Mouse (Mus musculus): ENCODE data around the gene Ptpre. TPM values are rescaled to one million over a fixed set of nuclear protein-coding genes. Genes with fewer than 3 reads are reported as not detected.

Ptpre gene
- total and polyA plus RNA-seq, 2 experiments from 2014 or later = 2.0 to 4.0 TPM

- 86% methylated on average over 16 of the region's 16 CpGs for WGBS
Measured at GRCm38 (mm10) chr7:135578715-135579325, 41.5 kb downstream of the Ptpre start.

GRCm38 (mm10) chr7:135580306-135581091 is 43.2 kb downstream of the Ptpre start:
- Histone ChIP-seq H3K27ac (ENCODE audit: low read depth) (no peak overlapping the region), H3K4me2 (ENCODE audit: low read depth, low read length) (no peak overlapping the region), H3K9me3 (replicated peaks; ENCODE audit: control insufficient read depth, low read length) (no peaks in the 10 kb centered on the region), H3K27me3 (ENCODE audit: control insufficient read depth, insufficient read depth, low read length) (no peaks in the 10 kb centered on the region), H3K9ac (replicated peaks; ENCODE audit: low read depth, low read length) (no peak overlapping the region), H3K4me3 (ENCODE audit: low read depth, low read length) (no peak overlapping the region), H3K36me3 (replicated peaks; ENCODE audit: control insufficient read depth, insufficient read depth, low read length) (no peaks in the 10 kb centered on the region), H3K4me1 (ENCODE audit: control insufficient read depth, insufficient read depth) (no peaks in the 10 kb centered on the region)
- no peak for ATAC-seq (ENCODE audit: insufficient read depth, low read depth)
- DNase-seq (ENCODE audit: low spot score) = no peak
- WGBS = 76% methylated on average over 7 of the region's 7 CpGs
- TF ChIP-seq CTCF (IDR thresholded peaks at IDR 0.05; ENCODE audit: low read depth) (no peak), EP300 (IDR thresholded peaks at IDR 0.05; ENCODE audit: low read depth) (no peak)

More at GRCm38 (mm10) chr7:135578715-135579325, 41.5 kb downstream of the Ptpre start:
- Histone ChIP-seq H3K27me3 (ENCODE audit: control insufficient read depth, insufficient read depth, low read length) (no peaks in the 10 kb centered on the region), H3K4me1 (ENCODE audit: control insufficient read depth, insufficient read depth) (no peaks in the 10 kb centered on the region), H3K4me2 (ENCODE audit: low read depth, low read length) (no peak overlapping the region), H3K36me3 (replicated peaks; ENCODE audit: control insufficient read depth, insufficient read depth, low read length) (no peaks in the 10 kb centered on the region), H3K9ac (replicated peaks; ENCODE audit: low read depth, low read length) (no peak overlapping the region), H3K27ac (ENCODE audit: low read depth) (no peak overlapping the region), H3K4me3 (ENCODE audit: low read depth, low read length) (no peak overlapping the region), H3K9me3 (replicated peaks; ENCODE audit: control insufficient read depth, low read length) (no peaks in the 10 kb centered on the region)
- no peak for TF ChIP-seq CTCF (IDR thresholded peaks at IDR 0.05; ENCODE audit: low read depth)
- no peak for TF ChIP-seq EP300 (IDR thresholded peaks at IDR 0.05; ENCODE audit: low read depth)
- DNase-seq (ENCODE audit: low spot score) (no peak), ATAC-seq (ENCODE audit: insufficient read depth, low read depth) (no peak)

GRCm38 (mm10) chr7:135581128-135581527 is 43.8 kb downstream of the Ptpre start:
- TF ChIP-seq CTCF (IDR thresholded peaks at IDR 0.05; ENCODE audit: low read depth) (no peak), EP300 (IDR thresholded peaks at IDR 0.05; ENCODE audit: low read depth) (no peak)
- Histone ChIP-seq H3K4me3 (ENCODE audit: low read depth, low read length) (no peak overlapping the region), H3K4me2 (ENCODE audit: low read depth, low read length) (no peak overlapping the region), H3K9me3 (replicated peaks; ENCODE audit: control insufficient read depth, low read length) (no peaks in the 10 kb centered on the region), H3K27me3 (ENCODE audit: control insufficient read depth, insufficient read depth, low read length) (no peaks in the 10 kb centered on the region), H3K27ac (ENCODE audit: low read depth) (no peak overlapping the region), H3K9ac (replicated peaks; ENCODE audit: low read depth, low read length) (no peak overlapping the region), H3K4me1 (ENCODE audit: control insufficient read depth, insufficient read depth) (no peaks in the 10 kb centered on the region), H3K36me3 (replicated peaks; ENCODE audit: control insufficient read depth, insufficient read depth, low read length) (no peaks in the 10 kb centered on the region)
- WGBS = 62% methylated on average over 5 of the region's 5 CpGs
- no peak for ATAC-seq (ENCODE audit: insufficient read depth, low read depth)
- DNase-seq (ENCODE audit: low spot score) = no peak

GRCm38 (mm10) chr7:135585125-135585687 is 47.9 kb downstream of the Ptpre start:
- no peaks in the 10 kb centered on the region for H3K9me3 ChIP-seq (replicated peaks; ENCODE audit: control insufficient read depth, low read length)
- no peak for TF ChIP-seq CTCF (IDR thresholded peaks at IDR 0.05; ENCODE audit: low read depth)
- TF ChIP-seq EP300 (IDR thresholded peaks at IDR 0.05; ENCODE audit: low read depth) = no peak
- DNase-seq (ENCODE audit: low spot score) (no peak), ATAC-seq (ENCODE audit: insufficient read depth, low read depth) (no peak)
- whole genome bisulfite sequencing = 79% methylated on average over 1 of the region's 1 CpGs
- no peak overlapping the region for H3K4me3 ChIP-seq (ENCODE audit: low read depth, low read length)
- H3K27me3 ChIP-seq (ENCODE audit: control insufficient read depth, insufficient read depth, low read length) = no peaks in the 10 kb centered on the region
- H3K27ac ChIP-seq (ENCODE audit: low read depth) = no peak overlapping the region
- no peak overlapping the region for H3K9ac ChIP-seq (replicated peaks; ENCODE audit: low read depth, low read length)
- no peaks in the 10 kb centered on the region for H3K4me1 ChIP-seq (ENCODE audit: control insufficient read depth, insufficient read depth)
- no peaks in the 10 kb centered on the region for H3K36me3 ChIP-seq (replicated peaks; ENCODE audit: control insufficient read depth, insufficient read depth, low read length)
- no peak overlapping the region for H3K4me2 ChIP-seq (ENCODE audit: low read depth, low read length)

GRCm38 (mm10) chr7:135586402-135586801 is 49.1 kb downstream of the Ptpre start:
- ATAC-seq (ENCODE audit: insufficient read depth, low read depth) (0 out of 2 replicates have a peak, but pooled peaks have one; percentile 51), DNase-seq (ENCODE audit: low spot score) (no peak)
- H3K9me3 ChIP-seq (replicated peaks; ENCODE audit: control insufficient read depth, low read length) = no peaks in the 10 kb centered on the region
- no peaks in the 10 kb centered on the region for H3K36me3 ChIP-seq (replicated peaks; ENCODE audit: control insufficient read depth, insufficient read depth, low read length)
- no peak overlapping the region for H3K4me2 ChIP-seq (ENCODE audit: low read depth, low read length)
- H3K27me3 ChIP-seq (ENCODE audit: control insufficient read depth, insufficient read depth, low read length) = no peaks in the 10 kb centered on the region
- H3K4me1 ChIP-seq (ENCODE audit: control insufficient read depth, insufficient read depth) = no peaks in the 10 kb centered on the region
- TF ChIP-seq EP300 (IDR thresholded peaks at IDR 0.05; ENCODE audit: low read depth) = no peak
- TF ChIP-seq CTCF (IDR thresholded peaks at IDR 0.05; ENCODE audit: low read depth) = no peak
- peak overlapping the region; percentile 73 for H3K27ac ChIP-seq (ENCODE audit: low read depth)
- no peak overlapping the region for H3K9ac ChIP-seq (replicated peaks; ENCODE audit: low read depth, low read length)
- no peak overlapping the region for H3K4me3 ChIP-seq (ENCODE audit: low read depth, low read length)
- 33% methylated on average over 4 of the region's 4 CpGs for WGBS

Data from heart, postnatal 0 days (tissue).